Mouse (Mus musculus): Measurements from ENCODE around the gene Taf13.
A peak's percentile ranks its signal among the peaks of the same experiment; 100 is the strongest.
"Not testable (repeated sequence)": the region's sequence is repeated elsewhere in the genome, so short reads cannot be mapped to it uniquely, and the experiment has no call there.

Gene Taf13

GRCm38 (mm10) chr3:108571443-108572294, at the start of gene Taf13:
TSS of gene Taf13 (plus strand) at chr3:108571698.
- peak; percentile 93 for DNase-seq (ENCODE audit: low spot score)

GRCm38 (mm10) chr3:108523415-108523814, 48.1 kb upstream of the Taf13 start:
- DNase-seq (ENCODE audit: low spot score) = no peak

GRCm38 (mm10) chr3:108528489-108528888, 43.0 kb upstream of the Taf13 start:
- DNase-seq (ENCODE audit: low spot score) = no peak

GRCm38 (mm10) chr3:108533114-108533885, 38.2 kb upstream of the Taf13 start:
- no peak for DNase-seq (ENCODE audit: low spot score)

- no peak for DNase-seq (ENCODE audit: low spot score)
These were observed 37.5 kb upstream of the Taf13 start, which contains the start of gene 1700013F07Rik for GRCm38 (mm10) chr3:108533951-108534350. TSS of gene 1700013F07Rik (plus strand) at chr3:108534150.

GRCm38 (mm10) chr3:108535896-108536516, 35.5 kb upstream of the Taf13 start:
- DNase-seq (ENCODE audit: low spot score) = no peak

GRCm38 (mm10) chr3:108536517-108537260, 34.8 kb upstream of the Taf13 start, which contains the start of gene 5330417C22Rik:
TSS of gene 5330417C22Rik (minus strand) at chr3:108536536.
- no peak for DNase-seq (ENCODE audit: low spot score)

GRCm38 (mm10) chr3:108537303-108537702, 34.2 kb upstream of the Taf13 start:
- peak; percentile 78 for DNase-seq (ENCODE audit: low spot score)

GRCm38 (mm10) chr3:108542299-108542698, 29.2 kb upstream of the Taf13 start:
- no peak for DNase-seq (ENCODE audit: low spot score)

- no peak for DNase-seq (ENCODE audit: low spot score)
These were observed 17.4 kb upstream of the Taf13 start for GRCm38 (mm10) chr3:108554111-108554561.

- DNase-seq (ENCODE audit: low spot score) = peak; percentile 94
These were observed 16.7 kb upstream of the Taf13 start for GRCm38 (mm10) chr3:108554587-108555312.

- peak; percentile 55 for DNase-seq (ENCODE audit: low spot score)
These were observed 13.6 kb upstream of the Taf13 start for GRCm38 (mm10) chr3:108557888-108558287.

- peak; percentile 98 for DNase-seq (ENCODE audit: low spot score)
These were observed 9.3 kb upstream of the Taf13 start, which contains the start of gene Tmem167b for GRCm38 (mm10) chr3:108562133-108562730. TSS of gene Tmem167b (minus strand) at chr3:108562466.

GRCm38 (mm10) chr3:108562777-108563271, 8.7 kb upstream of the Taf13 start:
- peak; percentile 72 for DNase-seq (ENCODE audit: low spot score)

GRCm38 (mm10) chr3:108563309-108563708, 8.2 kb upstream of the Taf13 start:
- DNase-seq (ENCODE audit: low spot score) = peak; percentile 87

- DNase-seq (ENCODE audit: low spot score) = no peak
These were observed 3.3 kb upstream of the Taf13 start for GRCm38 (mm10) chr3:108567990-108568877.

- not testable (repeated sequence) for DNase-seq (ENCODE audit: low spot score)
These were observed 1.9 kb upstream of the Taf13 start for GRCm38 (mm10) chr3:108569636-108570035.

- no peak for DNase-seq (ENCODE audit: low spot score)
These were observed 685 bp upstream of the Taf13 start for GRCm38 (mm10) chr3:108570813-108571212.
